Mouse (Mus musculus): Measurements from ENCODE around the gene Hist3h2ba.

- TF ChIP-seq CHD2 (IDR thresholded peaks at IDR 0.05; ENCODE audit: low read depth, low read length) (no peak), ZNF384 (IDR thresholded peaks at IDR 0.05; ENCODE audit: low read depth, low read length) (no peak), HCFC1 (IDR thresholded peaks at IDR 0.05; ENCODE audit: borderline replicate concordance, insufficient read depth, low read length) (no peak), MAFK (IDR thresholded peaks at IDR 0.05; ENCODE audit: insufficient read depth, low read depth, low read length) (no peak), ZC3H11A (IDR thresholded peaks at IDR 0.05; ENCODE audit: borderline replicate concordance, low read depth, low read length) (no peak)
These were observed 47.6 kb upstream of the Hist3h2ba start for GRCm38 (mm10) chr11:58901080-58901479.
